Mouse (Mus musculus): ENCODE data around the gene Hnrnpll.

Gene Hnrnpll

DNA sequence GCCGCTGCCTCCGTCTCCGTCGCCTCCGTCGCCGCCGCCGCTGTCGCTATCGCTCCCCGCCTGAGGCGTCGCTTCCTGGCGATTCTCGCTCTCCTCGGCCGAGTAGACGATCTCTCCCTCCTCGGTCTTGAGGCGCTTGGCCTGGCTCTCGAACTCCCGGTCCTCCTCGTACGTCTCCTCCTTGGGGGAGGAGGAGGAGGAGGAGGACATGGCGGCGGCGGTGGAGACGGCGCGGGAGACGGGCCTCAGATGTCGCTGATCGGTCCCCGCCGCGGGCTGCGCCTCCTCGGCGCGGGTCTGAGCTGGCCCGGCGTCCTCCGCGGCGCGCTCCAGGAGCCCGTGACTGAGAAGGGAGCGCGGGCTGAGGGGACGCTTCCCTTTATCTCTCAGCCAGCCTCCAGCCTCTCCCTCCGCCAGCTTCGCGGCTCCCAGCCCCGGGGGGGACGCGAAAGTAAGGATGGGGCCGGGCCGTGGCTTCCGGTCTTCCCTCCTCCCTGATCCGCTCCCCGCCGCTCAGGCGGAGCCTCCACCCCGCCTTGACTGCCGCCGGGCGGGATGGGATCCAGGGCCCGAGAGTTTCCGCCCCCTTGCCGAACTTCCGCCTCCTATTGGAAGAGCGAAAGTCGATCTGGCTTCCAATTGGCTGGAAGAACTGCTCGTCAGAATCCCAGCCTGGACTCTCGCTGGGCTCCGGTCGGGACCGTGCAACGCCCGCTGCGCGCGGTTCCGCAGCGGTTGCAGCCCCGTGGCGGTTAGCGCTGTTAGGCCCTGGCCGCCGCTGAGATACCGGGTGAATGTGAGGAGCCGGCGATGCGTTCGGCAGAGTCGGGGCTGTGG lies at the start of gene Hnrnpll:
TSS of gene Hnrnpll (minus strand) at position 552 of the 837 bp plus-strand sequence.
- in situ Hi-C loops (cut with MboI, MseI) = loop anchor here (5.0 to 25.0 kb wide), 2 partner anchors 55 to 500 kb away; no protein-coding TSS in a partner anchor

DNA sequence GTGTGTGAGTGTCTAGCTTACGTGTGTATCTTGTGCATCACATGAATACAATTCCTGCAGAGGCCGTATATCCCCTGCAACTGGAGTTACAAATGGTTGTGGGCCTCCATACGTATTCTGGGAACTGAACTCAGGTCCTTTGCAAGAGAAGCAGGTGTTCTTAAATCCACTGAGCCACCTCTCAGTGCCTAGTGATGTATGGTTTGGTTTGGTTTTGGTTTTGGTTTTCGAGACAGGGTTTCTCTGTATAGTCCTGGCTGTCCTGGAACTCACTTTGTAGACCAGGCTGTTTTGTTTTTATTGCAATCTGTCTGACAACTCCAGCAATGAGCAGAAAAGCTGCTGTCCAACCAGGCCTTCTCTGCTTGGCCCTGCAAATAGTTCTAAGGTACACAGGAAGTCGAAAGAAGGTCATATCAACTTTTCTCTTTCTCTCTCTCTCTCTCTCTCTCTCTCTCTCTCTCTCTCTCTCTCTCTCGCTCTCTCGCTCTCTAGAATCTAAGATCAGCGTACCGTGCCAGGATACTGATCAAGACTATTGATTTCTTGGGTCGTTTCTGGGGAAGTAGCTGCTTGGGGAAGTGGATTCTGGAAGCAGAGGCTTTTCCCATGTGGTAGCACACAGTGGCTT lies 43.3 kb upstream of the Hnrnpll start:
- in situ Hi-C loops (cut with MboI, MseI) = no loop called here

DNA sequence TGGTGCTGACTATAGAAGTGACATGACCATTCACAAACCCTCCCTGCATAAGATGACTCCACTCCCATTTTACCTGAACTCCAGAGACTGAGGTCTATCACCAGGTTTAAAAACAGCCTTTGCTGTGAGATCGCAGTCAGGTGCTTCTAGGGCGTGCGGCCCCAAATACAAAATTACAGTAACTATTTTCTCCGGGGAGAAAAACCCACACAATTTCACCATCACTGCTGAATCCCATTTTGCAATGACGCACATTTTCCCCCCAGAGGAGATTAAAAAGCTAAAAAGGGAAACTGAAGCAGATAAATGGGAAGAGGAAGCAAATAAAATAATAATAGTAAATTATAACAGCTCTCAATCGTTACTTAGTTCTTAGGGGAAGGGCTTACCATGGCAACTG lies 37.7 kb upstream of the Hnrnpll start:
- in situ Hi-C loops (cut with MboI, MseI) = loop anchor here (10.0 kb wide), 1 partner anchor 1265 kb away; the partner anchor contains the start of genes Gpatch11 and Heatr5b

DNA sequence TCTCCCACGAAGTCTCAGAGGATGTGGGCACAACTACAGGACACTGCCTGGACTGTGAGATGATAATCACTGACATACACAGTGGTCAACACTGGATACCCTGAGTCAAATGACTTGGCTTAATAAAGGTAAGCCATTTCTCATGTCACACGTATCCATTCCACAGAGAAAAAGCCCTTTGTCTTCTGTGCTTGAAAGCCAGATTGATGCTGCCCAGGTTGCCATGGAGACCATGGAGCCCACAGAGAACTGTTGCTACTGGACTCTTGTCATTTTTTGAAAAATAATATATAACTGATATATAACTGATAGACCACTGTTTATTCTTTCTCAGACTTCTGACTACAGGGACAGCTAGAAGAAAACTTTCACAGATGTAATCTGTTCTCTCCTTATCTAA lies 35.1 kb upstream of the Hnrnpll start:
- in situ Hi-C loops (cut with MboI, MseI) = loop anchor here (10.0 kb wide), 1 partner anchor 1262 kb away; the partner anchor contains the start of genes Gpatch11 and Heatr5b

DNA sequence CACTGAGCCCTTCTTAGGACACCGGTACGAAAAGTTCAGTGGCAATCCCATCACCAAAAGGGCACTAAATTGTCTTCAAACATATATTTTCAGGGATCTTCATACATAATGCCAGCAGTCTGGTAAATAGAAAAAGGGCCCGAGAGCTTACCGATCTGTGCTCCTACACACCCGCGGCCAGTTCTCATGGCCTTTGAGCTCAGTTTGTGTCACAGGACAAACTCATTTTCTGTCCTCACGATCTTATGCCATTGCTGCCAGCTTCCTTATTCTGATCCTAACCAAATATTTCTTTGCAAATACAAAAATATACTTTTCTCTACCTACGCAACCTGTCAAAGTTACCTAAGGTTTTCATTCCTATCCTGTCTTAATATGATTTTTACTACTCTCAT lies 34.6 kb upstream of the Hnrnpll start:
- in situ Hi-C loops (cut with MboI, MseI) = loop anchor here (10.0 kb wide), 1 partner anchor 1262 kb away; the partner anchor contains the start of genes Gpatch11 and Heatr5b

DNA sequence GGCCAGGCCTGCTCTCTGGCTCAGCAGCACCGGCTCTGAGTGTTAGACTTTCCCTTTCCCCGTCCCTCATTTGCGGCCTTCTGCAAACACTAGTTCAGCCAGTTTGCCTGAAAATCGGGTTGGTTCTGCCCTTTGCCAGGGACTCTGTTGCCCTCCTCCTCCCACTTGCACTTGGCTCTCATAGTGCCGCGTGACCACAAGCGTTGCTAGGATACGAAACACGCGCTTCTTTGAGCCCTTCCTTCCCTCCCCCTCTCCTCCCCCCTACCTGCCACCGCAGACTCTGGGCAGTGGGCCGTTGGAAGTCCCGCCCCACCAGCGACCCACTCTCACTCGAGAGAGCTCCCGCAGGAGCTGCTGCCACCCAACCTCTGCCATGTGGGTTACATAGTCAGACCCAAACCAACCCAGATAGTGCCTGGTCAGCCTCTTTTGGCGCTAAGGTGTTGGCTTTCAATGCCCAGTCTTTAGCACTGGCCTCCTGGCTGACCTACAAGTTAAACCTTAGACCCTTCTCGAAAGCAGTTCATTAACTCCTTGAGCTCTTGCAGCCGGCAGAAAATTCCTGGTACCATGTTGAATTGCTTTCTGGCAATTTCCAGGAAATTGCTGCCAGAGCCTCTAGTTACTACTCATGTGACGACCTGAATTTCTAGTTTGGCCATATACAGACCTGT lies 34.0 kb upstream of the Hnrnpll start:
- in situ Hi-C loops (cut with MboI, MseI) = loop anchor here (10.0 kb wide), 1 partner anchor 1261 kb away; the partner anchor contains the start of genes Gpatch11 and Heatr5b

DNA sequence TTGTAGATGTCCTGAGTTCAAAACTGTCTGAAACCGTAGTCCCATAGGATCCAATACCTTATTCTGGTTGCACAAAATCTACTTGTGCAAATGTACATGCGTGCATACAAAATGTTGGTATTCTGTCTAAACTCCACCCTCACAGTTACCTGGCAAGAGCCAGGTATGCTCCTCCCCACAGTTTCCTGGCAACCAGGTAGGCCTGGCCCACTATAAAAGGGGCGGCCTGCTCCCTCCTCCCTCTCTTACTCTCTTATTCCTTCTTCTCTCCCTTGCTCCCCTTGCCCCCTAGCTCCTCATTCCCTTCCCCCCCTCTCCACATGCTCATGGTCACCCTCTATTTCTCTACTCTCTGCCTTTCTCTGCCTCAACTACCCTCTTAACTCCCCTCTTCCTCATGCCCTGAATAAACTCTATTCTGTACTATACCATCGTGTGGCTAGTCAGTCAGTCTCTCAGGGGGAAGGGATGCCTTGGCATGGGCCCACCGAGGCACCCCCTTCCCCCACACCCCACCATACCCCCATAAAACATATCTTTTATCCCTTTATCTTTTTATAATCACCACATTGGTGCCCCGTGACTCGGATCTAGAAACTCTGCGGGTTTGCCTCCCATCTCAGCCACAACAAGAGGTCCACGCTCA lies 33.2 kb upstream of the Hnrnpll start:
- in situ Hi-C loops (cut with MboI, MseI) = loop anchor here (10.0 kb wide), 1 partner anchor 1261 kb away; the partner anchor contains the start of genes Gpatch11 and Heatr5b

DNA sequence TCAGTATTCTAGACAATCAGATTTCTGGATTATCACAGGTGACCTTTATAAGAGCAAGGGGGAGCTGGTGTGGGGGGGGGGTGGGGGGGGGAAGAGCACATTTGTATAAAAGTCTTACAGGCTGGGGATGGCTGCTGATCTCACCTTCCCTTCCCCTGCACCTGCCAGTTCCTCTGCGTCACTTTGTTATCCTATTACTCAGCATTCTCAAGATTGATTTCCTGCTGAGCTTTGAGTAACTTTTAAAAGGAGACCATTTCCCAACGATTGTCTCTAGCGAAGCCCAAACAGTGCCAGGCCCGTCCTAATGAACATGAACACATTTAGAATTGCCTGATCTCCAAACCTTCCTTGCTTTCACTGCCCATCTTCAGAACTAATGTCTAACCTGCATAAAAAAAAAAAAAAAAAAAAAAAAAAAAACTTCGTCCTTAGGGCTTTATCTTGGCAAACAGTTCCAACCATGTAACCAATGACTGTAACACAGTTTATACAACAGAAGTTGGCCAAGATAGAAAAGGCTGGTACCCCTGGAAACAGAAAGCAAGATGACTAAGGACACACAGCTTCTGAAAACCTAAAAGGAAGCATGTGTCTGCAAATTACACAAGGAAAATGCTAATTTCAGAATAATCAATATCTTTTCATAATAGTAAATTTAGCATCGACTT lies 29.9 kb upstream of the Hnrnpll start:
- in situ Hi-C loops (cut with MboI, MseI) = loop anchor here (10.0 kb wide), 1 partner anchor 1257 kb away; the partner anchor contains the start of genes Gpatch11 and Heatr5b

DNA sequence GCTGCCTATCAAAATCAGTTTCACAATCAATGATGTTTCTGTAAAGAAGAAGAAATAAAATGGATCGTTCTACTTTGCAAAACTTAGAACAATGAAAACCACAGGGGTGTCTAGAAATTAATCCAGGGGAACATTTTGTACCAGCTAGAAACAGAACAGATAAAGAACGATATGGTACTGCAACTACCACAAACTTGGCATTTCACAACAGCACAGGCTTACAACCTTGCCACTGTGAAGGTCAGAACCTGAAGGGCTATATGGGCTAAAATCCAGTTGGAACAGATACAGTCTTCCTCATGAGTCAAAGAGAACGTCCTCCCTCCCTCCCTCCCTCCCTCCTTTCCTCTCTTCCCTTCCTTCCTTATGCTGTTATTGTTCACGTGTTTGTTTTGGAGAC lies 28.4 kb upstream of the Hnrnpll start:
- in situ Hi-C loops (cut with MboI, MseI) = loop anchor here (10.0 kb wide), 1 partner anchor 1256 kb away; the partner anchor contains the start of genes Gpatch11 and Heatr5b

DNA sequence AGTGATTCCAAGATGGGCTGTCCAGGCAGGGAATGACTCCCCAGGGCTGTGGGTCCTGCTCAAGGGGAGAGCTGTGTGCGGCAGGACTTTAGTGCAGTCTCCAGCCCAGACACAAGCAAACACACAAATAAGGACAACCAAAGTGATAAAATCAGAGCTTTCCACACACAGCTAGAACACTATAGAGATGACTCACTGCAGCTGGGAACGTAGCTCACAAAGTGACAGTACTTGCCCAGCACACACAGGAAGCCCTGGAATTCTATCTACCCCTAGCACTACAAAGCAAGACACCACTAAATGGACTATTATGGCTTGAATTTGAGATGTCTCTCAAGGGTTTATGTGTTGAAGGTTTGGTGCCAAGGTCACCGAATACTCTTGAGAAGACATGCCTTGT lies 26.0 kb upstream of the Hnrnpll start:
- in situ Hi-C loops (cut with MboI, MseI) = no loop called here

DNA sequence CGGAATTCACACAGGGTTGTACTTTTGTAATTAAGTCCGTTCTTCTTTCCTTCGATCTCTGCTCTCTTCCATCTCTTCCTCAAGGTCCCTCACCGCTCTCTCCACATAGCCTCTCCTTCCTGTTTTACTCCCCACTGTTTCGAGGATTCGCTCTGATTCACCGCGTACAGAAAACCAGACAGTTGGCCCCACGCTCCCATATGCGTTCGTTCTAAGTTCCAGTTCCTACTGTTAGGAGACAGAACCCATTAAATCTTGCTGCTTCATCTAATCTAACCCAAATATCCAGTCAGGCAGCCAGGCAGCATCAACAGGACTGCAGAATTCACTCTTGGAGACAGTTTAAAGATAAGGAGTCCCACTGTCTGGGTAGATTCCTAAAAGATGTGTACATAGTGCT lies 24.5 kb upstream of the Hnrnpll start:
- in situ Hi-C loops (cut with MboI, MseI) = no loop called here

DNA sequence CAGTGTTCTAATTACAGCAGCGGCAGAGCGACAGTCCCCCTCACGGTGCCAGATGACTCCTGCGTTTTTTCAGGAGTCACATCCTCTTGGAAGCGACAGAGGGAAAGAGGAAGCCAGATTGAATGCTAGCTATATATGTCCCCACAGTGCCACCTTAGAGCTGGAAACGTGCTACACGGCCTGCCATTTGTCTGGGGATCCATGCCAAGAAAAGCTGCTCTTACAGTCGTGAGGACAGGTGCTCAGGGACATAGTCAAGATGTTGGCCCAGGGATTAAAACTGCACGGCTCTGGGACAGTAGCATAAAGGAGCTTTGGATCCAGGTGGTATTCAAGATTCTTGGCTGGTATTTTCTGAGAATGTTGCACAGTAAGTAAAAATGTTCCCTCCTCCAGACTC lies 22.3 kb upstream of the Hnrnpll start:
- in situ Hi-C loops (cut with MboI, MseI) = no loop called here

DNA sequence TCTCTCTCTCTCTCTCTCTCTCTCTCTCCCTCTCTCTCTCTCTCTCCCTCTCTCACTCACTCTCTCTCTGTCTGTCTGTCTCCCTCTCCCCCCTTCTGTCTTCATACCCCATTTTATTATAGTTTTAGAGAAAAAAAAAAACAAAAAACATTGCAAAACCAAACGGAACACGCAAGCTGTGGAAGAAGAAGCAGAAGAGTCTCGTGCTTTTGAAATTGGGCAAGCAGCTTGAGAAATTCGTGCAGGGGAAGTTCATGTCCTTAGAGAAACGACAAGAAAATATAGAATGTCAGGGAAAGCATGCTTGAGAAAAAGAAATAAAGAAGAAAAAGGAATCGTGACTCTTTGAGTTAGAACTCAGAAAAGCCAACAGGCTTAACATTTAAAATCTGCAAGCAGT lies 21.1 kb upstream of the Hnrnpll start:
- in situ Hi-C loops (cut with MboI, MseI) = no loop called here

DNA sequence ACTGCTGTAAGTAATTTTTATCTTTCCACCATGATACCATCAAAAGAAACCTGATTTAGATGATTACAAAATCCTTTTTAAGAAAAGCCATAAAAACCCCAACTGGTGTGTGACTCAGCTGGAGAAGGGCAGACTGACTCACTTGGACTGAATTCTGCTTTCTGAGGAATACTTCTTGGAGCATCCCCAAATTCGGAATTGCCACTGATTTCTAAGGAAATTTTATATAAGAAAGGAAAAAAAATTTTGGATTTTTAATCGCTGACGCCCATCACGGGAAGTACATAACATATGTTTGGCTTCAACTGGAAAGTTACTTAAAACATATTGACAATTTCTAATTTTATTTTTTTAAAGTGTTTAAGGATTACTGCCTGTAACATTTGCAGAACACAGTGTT lies 16.6 kb upstream of the Hnrnpll start:
- in situ Hi-C loops (cut with MboI, MseI) = no loop called here

DNA sequence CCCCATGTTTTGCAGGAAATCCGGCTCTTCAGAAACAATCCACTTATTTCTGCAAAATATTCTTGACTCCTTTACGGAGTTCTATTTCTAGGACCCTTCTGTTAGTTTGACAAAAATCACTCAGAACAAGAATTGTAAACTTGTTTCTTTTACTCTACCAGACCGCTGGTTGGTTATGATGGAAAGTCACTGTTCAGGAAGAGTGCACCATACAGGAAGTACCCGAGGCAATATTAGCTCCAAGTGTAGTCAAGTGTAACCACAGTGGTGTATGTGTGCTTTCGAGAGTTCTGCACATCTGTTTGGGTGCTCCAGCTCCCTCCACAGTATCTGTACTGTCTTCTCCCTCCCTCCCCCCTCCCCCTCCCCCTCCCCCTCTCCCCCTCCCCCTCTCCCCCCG lies 5.1 kb upstream of the Hnrnpll start:
- in situ Hi-C loops (cut with MboI, MseI) = loop anchor here (25.0 kb wide), 1 partner anchor 495 kb away; no protein-coding TSS in a partner anchor

DNA sequence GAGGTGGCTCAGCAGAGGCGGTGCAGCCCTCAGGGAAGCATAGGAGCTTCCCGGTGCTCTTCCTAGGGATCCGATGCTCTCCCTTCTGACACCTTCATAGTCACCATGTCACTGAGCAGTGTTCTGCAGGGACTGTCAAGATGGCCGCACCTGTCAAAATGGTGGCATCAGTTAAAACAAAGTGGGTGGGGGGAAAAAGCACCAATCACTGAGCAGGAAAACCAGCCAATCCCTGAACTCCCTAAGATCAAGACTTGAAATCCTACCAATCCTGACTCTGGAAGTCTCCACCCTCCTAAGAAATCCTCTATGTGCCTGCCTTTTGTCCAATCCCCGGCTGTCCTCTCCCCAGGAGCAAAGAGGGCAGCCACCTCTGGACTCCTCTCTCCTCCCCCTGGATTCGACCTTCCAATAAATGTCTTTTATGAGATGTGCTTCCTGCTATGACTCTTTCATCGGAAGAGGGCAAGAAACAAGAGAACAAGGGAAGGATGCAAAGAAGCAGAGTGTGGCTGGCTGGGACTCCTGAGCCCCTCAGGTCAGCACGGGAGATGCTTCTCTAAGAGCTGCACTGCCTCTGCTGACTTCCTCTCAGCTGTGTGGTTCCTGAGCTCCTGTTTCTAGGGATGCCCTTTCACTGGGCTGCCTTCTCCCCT lies 1.8 kb upstream of the Hnrnpll start:
- in situ Hi-C loops (cut with MboI, MseI) = loop anchor here (5.0 to 25.0 kb wide), 2 partner anchors 53 to 498 kb away; no protein-coding TSS in a partner anchor

DNA sequence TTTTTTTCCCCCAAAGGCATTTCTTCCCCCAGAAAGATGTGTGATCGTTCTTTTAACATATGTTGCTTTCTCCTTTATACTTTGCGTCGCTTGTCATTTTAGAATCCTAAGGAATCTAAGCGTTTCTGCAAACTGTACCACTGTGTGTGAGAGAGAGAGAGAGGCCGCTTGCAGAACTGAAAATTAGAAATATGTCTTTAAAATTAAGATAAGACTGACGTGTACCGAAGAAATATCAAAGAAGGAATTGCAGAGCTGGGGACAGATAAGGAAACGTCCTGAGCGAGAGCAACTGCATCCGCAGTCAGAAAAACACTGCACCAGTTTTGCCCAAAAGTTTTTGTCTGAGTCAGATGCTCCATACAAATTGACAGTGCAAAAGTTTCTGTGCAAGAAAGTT lies 1.3 kb upstream of the Hnrnpll start:
- in situ Hi-C loops (cut with MboI, MseI) = loop anchor here (5.0 to 25.0 kb wide), 2 partner anchors 54 to 499 kb away; no protein-coding TSS in a partner anchor

DNA sequence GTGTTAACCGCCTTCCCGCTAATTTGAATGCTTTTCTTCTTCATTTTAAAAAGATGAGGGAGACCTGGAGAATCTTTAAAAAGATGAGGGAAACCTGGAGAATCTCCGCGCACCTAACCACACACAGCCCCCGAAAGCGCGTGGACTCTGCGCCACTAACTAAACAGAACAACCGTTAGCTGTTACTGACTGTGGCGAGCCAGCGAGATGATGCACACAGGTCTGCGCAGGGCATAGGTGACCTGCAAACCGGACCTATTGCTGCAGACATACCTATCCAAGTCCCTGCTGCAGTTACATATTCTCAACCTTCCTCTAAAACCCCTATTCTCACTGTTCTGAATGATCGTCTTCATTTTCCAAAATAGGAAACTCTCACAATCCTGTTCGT lies 481 bp upstream of the Hnrnpll start:
- in situ Hi-C loops (cut with MboI, MseI) = loop anchor here (5.0 to 25.0 kb wide), 2 partner anchors 55 to 500 kb away; no protein-coding TSS in a partner anchor

DNA sequence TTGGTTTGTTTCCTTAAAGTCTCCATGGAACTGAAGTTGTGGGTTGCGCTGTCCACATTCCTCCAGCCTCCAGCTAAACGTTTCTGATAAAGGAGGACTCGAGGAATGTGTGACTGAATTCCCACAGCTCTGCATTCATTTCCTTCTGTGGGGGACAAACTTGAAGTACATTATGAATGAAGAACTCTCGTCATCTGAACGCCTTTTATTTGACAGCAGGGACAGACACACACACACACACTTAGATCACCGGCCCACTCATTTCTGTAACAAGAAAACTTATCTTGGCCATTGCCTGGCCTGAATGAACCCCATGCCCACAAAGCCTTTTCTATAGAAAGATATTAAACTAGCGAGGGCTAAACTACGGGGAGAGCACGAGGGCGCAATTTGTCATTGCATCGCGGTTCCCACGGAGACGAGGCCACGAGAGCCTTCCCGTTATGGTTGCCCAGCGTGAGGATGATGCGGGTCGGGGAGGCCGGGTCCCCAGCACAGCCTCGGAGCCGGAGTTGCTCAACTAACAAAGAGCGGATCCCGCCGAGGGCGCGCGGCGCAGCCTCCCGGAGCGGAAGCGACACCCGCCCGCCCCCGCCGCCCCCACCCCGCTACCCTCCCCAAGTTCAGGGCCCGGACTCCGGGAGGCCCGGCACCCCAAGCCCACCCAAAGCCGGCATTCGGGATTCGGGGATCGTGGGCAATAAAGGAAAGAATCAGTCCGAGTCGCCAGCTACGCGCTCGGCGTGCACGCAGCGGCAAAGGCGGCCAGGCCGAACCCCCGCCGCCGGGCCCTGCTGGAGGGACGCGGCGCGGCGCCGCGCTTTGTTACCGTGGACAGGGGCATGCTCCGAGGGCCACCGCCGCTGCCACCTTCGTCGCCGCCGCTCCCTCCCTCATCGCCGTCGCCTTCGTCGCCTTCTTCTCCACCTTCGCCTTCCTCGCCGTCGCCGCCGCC lies 1.0 kb downstream of the Hnrnpll start:
- in situ Hi-C loops (cut with MboI, MseI) = loop anchor here (5.0 to 25.0 kb wide), 2 partner anchors 56 to 501 kb away; no protein-coding TSS in a partner anchor

Measured in regulatory T cell (primary cell).